Mouse (Mus musculus) bone marrow, adult 2 months (tissue): ENCODE measurements around the gene Oser1.

ENCODE experiments used
- CTCF ChIP-seq: fragments of 200-500 bp; IDR thresholded peaks from 2 replicates; pipeline ENCODE4 v1.5.1; 2011; ENCODE audit warnings: low read length, control low read depth; ENCODE audit not compliant: control insufficient read depth, insufficient read depth
- POLR2A ChIP-seq: fragments of 200-500 bp; IDR thresholded peaks from 2 replicates; pipeline ENCODE4 v1.6.1; 2011; ENCODE audit warnings: low read depth, mild to moderate bottlenecking, control low read depth, low read length, borderline replicate concordance; ENCODE audit not compliant: control insufficient read depth

- TF ChIP-seq POLR2A = no peak
- no peak for TF ChIP-seq CTCF
Measured at GRCm38 (mm10) chr2:163424597-163424996, at the start of gene Oser1.
